Mouse (Mus musculus): ENCODE data around the gene Dppa1. TPM values are rescaled to one million over a fixed set of nuclear protein-coding genes. Genes with fewer than 3 reads are reported as not detected.
"Not testable (repeated sequence)": the region's sequence is repeated elsewhere in the genome, so short reads cannot be mapped to it uniquely, and the experiment has no call there.

Gene Dppa1
- not detected in 2 replicates for polyA plus RNA-seq (2014; fragmentation: Nextera tagmentation; extraction: Ambion mirVana)

GRCm38 (mm10) chr11:46629211-46629795 is at the start of gene Dppa1:
Gene Dppa1, minus strand, starts transcription at chr11:46629261.
- WGBS, result 69% methylated on average over 2 of the region's 2 CpGs
- H3K4me2 ChIP-seq, result no peak within 1 kb of the TSS
- H3K4me1 ChIP-seq (ENCODE audit: insufficient read depth), result no peaks in the 10 kb centered on the region
- TF ChIP-seq CTCF (IDR thresholded peaks at IDR 0.05; ENCODE audit: low read depth), result no peak
- H3K27me3 ChIP-seq (ENCODE audit: insufficient read depth, low read length), result no peaks in the 10 kb centered on the region
- H3K9me3 ChIP-seq (ENCODE audit: low read depth, low read length), result no peaks in the 10 kb centered on the region
- no peak within 1 kb of the TSS for H3K4me3 ChIP-seq (ENCODE audit: low read depth, low read length)
- no peak for ATAC-seq (ENCODE audit: insufficient read depth)
- no peak within 1 kb of the TSS for H3K9ac ChIP-seq
- no peak within 1 kb of the TSS for H3K27ac ChIP-seq (ENCODE audit: low read depth)
- no peak for DNase-seq
- H3K36me3 ChIP-seq (ENCODE audit: insufficient read depth), result no peaks in the 10 kb centered on the region

GRCm38 (mm10) chr11:46667938-46668337 is 38.9 kb upstream of the Dppa1 start:
- ATAC-seq (ENCODE audit: insufficient read depth), result no peak
- WGBS, result 80% methylated on average over 2 of the region's 2 CpGs
- no peak for TF ChIP-seq CTCF (IDR thresholded peaks at IDR 0.05; ENCODE audit: low read depth)
- Histone ChIP-seq H3K4me1 (ENCODE audit: insufficient read depth) (no peaks in the 10 kb centered on the region), H3K27ac (ENCODE audit: low read depth) (no peak overlapping the region), H3K9ac (no peak overlapping the region), H3K4me2 (no peak overlapping the region), H3K9me3 (ENCODE audit: low read depth, low read length) (no peaks in the 10 kb centered on the region), H3K36me3 (ENCODE audit: insufficient read depth) (no peaks in the 10 kb centered on the region), H3K4me3 (ENCODE audit: low read depth, low read length) (no peak overlapping the region), H3K27me3 (ENCODE audit: insufficient read depth, low read length) (no peaks in the 10 kb centered on the region)
- no peak for DNase-seq

GRCm38 (mm10) chr11:46667105-46667504 is 38.0 kb upstream of the Dppa1 start:
- TF ChIP-seq CTCF (IDR thresholded peaks at IDR 0.05; ENCODE audit: low read depth), result no peak
- no peak overlapping the region for H3K9ac ChIP-seq
- no peak overlapping the region for H3K4me3 ChIP-seq (ENCODE audit: low read depth, low read length)
- no peak for ATAC-seq (ENCODE audit: insufficient read depth)
- H3K4me2 ChIP-seq, result no peak overlapping the region
- no peaks in the 10 kb centered on the region for H3K4me1 ChIP-seq (ENCODE audit: insufficient read depth)
- no peak overlapping the region for H3K27ac ChIP-seq (ENCODE audit: low read depth)
- no peaks in the 10 kb centered on the region for H3K27me3 ChIP-seq (ENCODE audit: insufficient read depth, low read length)
- H3K9me3 ChIP-seq (ENCODE audit: low read depth, low read length), result no peaks in the 10 kb centered on the region
- no peaks in the 10 kb centered on the region for H3K36me3 ChIP-seq (ENCODE audit: insufficient read depth)
- no peak for DNase-seq
- 95% methylated on average over 3 of the region's 3 CpGs for WGBS

GRCm38 (mm10) chr11:46665599-46666522 is 36.8 kb upstream of the Dppa1 start:
- DNase-seq (peak; percentile 75), ATAC-seq (ENCODE audit: insufficient read depth) (peak; percentile 58; the same call in 1 of the 2 replicates)
- peak; percentile 72 for TF ChIP-seq CTCF (IDR thresholded peaks at IDR 0.05; ENCODE audit: low read depth)
- Histone ChIP-seq H3K27me3 (ENCODE audit: insufficient read depth, low read length) (no peaks in the 10 kb centered on the region), H3K9ac (no peak overlapping the region), H3K4me3 (ENCODE audit: low read depth, low read length) (no peak overlapping the region), H3K36me3 (ENCODE audit: insufficient read depth) (no peaks in the 10 kb centered on the region), H3K27ac (ENCODE audit: low read depth) (no peak overlapping the region), H3K9me3 (ENCODE audit: low read depth, low read length) (no peaks in the 10 kb centered on the region), H3K4me2 (no peak overlapping the region), H3K4me1 (ENCODE audit: insufficient read depth) (no peaks in the 10 kb centered on the region)
- 57% methylated on average over 6 of the region's 6 CpGs for WGBS

- H3K9ac ChIP-seq, result no peak overlapping the region
- DNase-seq (no peak), ATAC-seq (ENCODE audit: insufficient read depth) (no peak)
- no peaks in the 10 kb centered on the region for H3K36me3 ChIP-seq (ENCODE audit: insufficient read depth)
- no peaks in the 10 kb centered on the region for H3K4me1 ChIP-seq (ENCODE audit: insufficient read depth)
- no peak overlapping the region for H3K4me3 ChIP-seq (ENCODE audit: low read depth, low read length)
- no peaks in the 10 kb centered on the region for H3K9me3 ChIP-seq (ENCODE audit: low read depth, low read length)
- no peak overlapping the region for H3K4me2 ChIP-seq
- H3K27me3 ChIP-seq (ENCODE audit: insufficient read depth, low read length), result no peaks in the 10 kb centered on the region
- H3K27ac ChIP-seq (ENCODE audit: low read depth), result no peak overlapping the region
- TF ChIP-seq CTCF (IDR thresholded peaks at IDR 0.05; ENCODE audit: low read depth), result no peak
- WGBS, result 60% methylated on average over 4 of the region's 4 CpGs
Observed at GRCm38 (mm10) chr11:46663215-46663614, 34.2 kb upstream of the Dppa1 start.

- H3K27ac ChIP-seq (ENCODE audit: low read depth), result no peak overlapping the region
- ATAC-seq (ENCODE audit: insufficient read depth), result no peak
- 73% methylated on average over 3 of the region's 3 CpGs for WGBS
- TF ChIP-seq CTCF (IDR thresholded peaks at IDR 0.05; ENCODE audit: low read depth), result no peak
- no peak overlapping the region for H3K9ac ChIP-seq
- no peaks in the 10 kb centered on the region for H3K27me3 ChIP-seq (ENCODE audit: insufficient read depth, low read length)
- no peak overlapping the region for H3K4me3 ChIP-seq (ENCODE audit: low read depth, low read length)
- no peak for DNase-seq
- H3K4me1 ChIP-seq (ENCODE audit: insufficient read depth), result no peaks in the 10 kb centered on the region
- H3K36me3 ChIP-seq (ENCODE audit: insufficient read depth), result no peaks in the 10 kb centered on the region
- H3K4me2 ChIP-seq, result no peak overlapping the region
- no peaks in the 10 kb centered on the region for H3K9me3 ChIP-seq (ENCODE audit: low read depth, low read length)
Observed at GRCm38 (mm10) chr11:46652476-46652875, 23.4 kb upstream of the Dppa1 start.

- H3K4me2 ChIP-seq; DNase-seq; H3K4me1 ChIP-seq (ENCODE audit: insufficient read depth); H3K27me3 ChIP-seq (ENCODE audit: insufficient read depth, low read length); H3K27ac ChIP-seq (ENCODE audit: low read depth); H3K9me3 ChIP-seq (ENCODE audit: low read depth, low read length); H3K9ac ChIP-seq; ATAC-seq (ENCODE audit: insufficient read depth); H3K4me3 ChIP-seq (ENCODE audit: low read depth, low read length); H3K36me3 ChIP-seq (ENCODE audit: insufficient read depth): not testable (repeated sequence)
- WGBS, result 46% methylated on average over 3 of the region's 3 CpGs
Observed at GRCm38 (mm10) chr11:46649655-46650054, 20.6 kb upstream of the Dppa1 start.
